Mouse (Mus musculus) ES-E14 (cell line): ENCODE measurements at regions not wholly inside any gene's neighbourhood (a gene's known extent, or its start where the extent isn't known, plus 50 kb on each side); places are given as distances from the start of the nearest gene placed in this dataset.

ENCODE experiments used
- DNase-seq: peaks from one replicate; pipeline ENCODE4 v3.0.0-alpha.2; 2013; ENCODE audit warnings: low read depth, low spot score
- H3K27ac ChIP-seq: 2 replicates; pipeline ENCODE4 v1.5.1; 2012; ENCODE audit warnings: low read depth, mild to moderate bottlenecking, low read length, moderate library complexity, mixed read lengths; ENCODE audit not compliant: poor library complexity, insufficient read depth, severe bottlenecking
- H3K36me3 ChIP-seq: 2 replicates; pipeline ENCODE4 v1.6.1; 2012; ENCODE audit warnings: mild to moderate bottlenecking, low read length, moderate library complexity, mixed read lengths; ENCODE audit not compliant: control insufficient read depth, poor library complexity, insufficient read depth, severe bottlenecking
- H3K4me1 ChIP-seq, 2 experiments: fragments of 150-350 bp in 1 of 2; sonication (generic) in 1 of 2; 2 replicates each; pipeline ENCODE4 v1.6.1; 2012; ENCODE audit warnings: low read length in 2 of 2, mild to moderate bottlenecking in 1 of 2, mixed read lengths in 1 of 2; ENCODE audit not compliant: control insufficient read depth in 2 of 2, insufficient read depth in 2 of 2, poor library complexity in 1 of 2
- H3K4me3 ChIP-seq, 2 experiments: fragments of 150-350 bp in 1 of 2; sonication (generic) in 1 of 2; 2 replicates each; pipeline ENCODE4 v1.5.1; 2012; ENCODE audit warnings: low read length in 2 of 2, low read depth in 1 of 2, mild to moderate bottlenecking in 1 of 2, mixed read lengths in 1 of 2; ENCODE audit not compliant: insufficient read depth in 1 of 2, poor library complexity in 1 of 2, severe bottlenecking in 1 of 2
- H3K9ac ChIP-seq: 2 replicates; pipeline ENCODE4 v1.6.1; 2012; ENCODE audit warnings: low read depth, mild to moderate bottlenecking, low read length, mixed read lengths; ENCODE audit not compliant: poor library complexity, insufficient read depth, severe bottlenecking
- H3K9me3 ChIP-seq: fragments of 150-350 bp; sonication (generic); 2 replicates; pipeline ENCODE4 v1.6.1; 2012; ENCODE audit warnings: low read depth, mild to moderate bottlenecking, low read length; ENCODE audit not compliant: control insufficient read depth, insufficient read depth
- CHD2 ChIP-seq: IDR thresholded peaks from 2 replicates; pipeline ENCODE4 v1.6.1; 2014; ENCODE audit warnings: mild to moderate bottlenecking, low read depth, low read length, inconsistent platforms
- HCFC1 ChIP-seq: IDR thresholded peaks from 2 replicates; pipeline ENCODE4 v1.6.1; 2012; ENCODE audit warnings: low read length, inconsistent platforms, borderline replicate concordance; ENCODE audit not compliant: insufficient read depth
- MAFK ChIP-seq: IDR thresholded peaks from 2 replicates; pipeline ENCODE4 v1.6.1; 2014; ENCODE audit warnings: mild to moderate bottlenecking, low read depth, low read length, inconsistent platforms; ENCODE audit not compliant: insufficient read depth
- ZC3H11A ChIP-seq: IDR thresholded peaks from 2 replicates; pipeline ENCODE4 v1.6.1; 2012; ENCODE audit warnings: low read depth, mild to moderate bottlenecking, inconsistent platforms, low read length, borderline replicate concordance
- ZNF384 ChIP-seq: IDR thresholded peaks from 2 replicates; pipeline ENCODE4 v1.6.1; 2012; ENCODE audit warnings: low read depth, low read length, inconsistent platforms
- in situ Hi-C, 2 experiments: fragments of 600-800 bp; cut with MboI; formaldehyde crosslinking; loops; one replicate each; pipeline ENCODE4 v1.15.1; 2025; ENCODE audit warnings: low sequenced_read_pairs in 2 of 2, inconsistent platforms in 1 of 2; ENCODE audit not compliant: unreplicated experiment in 2 of 2

GRCm38 (mm10) chr14:102906826-102907225 lies 75.6 kb downstream of the Kctd12 start:
- no peaks in the 10 kb centered on the region for H3K9me3 ChIP-seq
- no peak overlapping the region for H3K9ac ChIP-seq
- no peak overlapping the region for H3K4me3 ChIP-seq
- DNase-seq: no peak
- H3K36me3 ChIP-seq: no peaks in the 10 kb centered on the region
- H3K4me1 ChIP-seq: no peaks in the 10 kb centered on the region
- TF ChIP-seq ZC3H11A (no peak), ZNF384 (no peak), CHD2 (no peak), HCFC1 (no peak), MAFK (no peak)
- in situ Hi-C loops: no loop called here
- H3K27ac ChIP-seq: no peak overlapping the region

- Histone ChIP-seq H3K9ac (no peak overlapping the region), H3K9me3 (no peaks in the 10 kb centered on the region), H3K36me3 (no peaks in the 10 kb centered on the region), H3K4me3 (no peak overlapping the region), H3K4me1 (no peaks in the 10 kb centered on the region), H3K27ac (no peak overlapping the region)
- in situ Hi-C loops: no loop called here
- DNase-seq: no peak
- TF ChIP-seq MAFK: no peak
- no peak for TF ChIP-seq ZC3H11A
- TF ChIP-seq CHD2: no peak
- TF ChIP-seq ZNF384: no peak
- TF ChIP-seq HCFC1: no peak
Measured at GRCm38 (mm10) chr14:102906286-102906685, 76.2 kb downstream of the Kctd12 start.

- TF ChIP-seq HCFC1 (no peak), ZNF384 (no peak), MAFK (no peak), ZC3H11A (no peak), CHD2 (no peak)
- H3K27ac ChIP-seq: no peak overlapping the region
- no peaks in the 10 kb centered on the region for H3K4me1 ChIP-seq
- in situ Hi-C loops: no loop called here
- no peaks in the 10 kb centered on the region for H3K9me3 ChIP-seq
- no peak overlapping the region for H3K9ac ChIP-seq
- H3K4me3 ChIP-seq: no peak overlapping the region
- no peak for DNase-seq
- no peaks in the 10 kb centered on the region for H3K36me3 ChIP-seq
Measured at GRCm38 (mm10) chr14:102902906-102903305, 79.5 kb downstream of the Kctd12 start.

GRCm38 (mm10) chr14:102902236-102902635 lies 80.2 kb downstream of the Kctd12 start:
- DNase-seq: no peak
- Histone ChIP-seq H3K27ac (no peak overlapping the region), H3K9ac (no peak overlapping the region), H3K9me3 (no peaks in the 10 kb centered on the region), H3K36me3 (no peaks in the 10 kb centered on the region), H3K4me3 (no peak overlapping the region), H3K4me1 (no peaks in the 10 kb centered on the region)
- in situ Hi-C loops: no loop called here
- no peak for TF ChIP-seq HCFC1
- no peak for TF ChIP-seq ZC3H11A
- no peak for TF ChIP-seq MAFK
- TF ChIP-seq CHD2: no peak
- TF ChIP-seq ZNF384: no peak

- Histone ChIP-seq H3K27ac (no peak overlapping the region), H3K9ac (no peak overlapping the region), H3K4me1 (no peaks in the 10 kb centered on the region), H3K4me3 (no peak overlapping the region), H3K36me3 (no peaks in the 10 kb centered on the region), H3K9me3 (no peaks in the 10 kb centered on the region)
- in situ Hi-C loops: no loop called here
- TF ChIP-seq ZNF384: no peak
- TF ChIP-seq HCFC1: no peak
- no peak for TF ChIP-seq MAFK
- TF ChIP-seq ZC3H11A: no peak
- TF ChIP-seq CHD2: no peak
- DNase-seq: no peak
Measured at GRCm38 (mm10) chr14:102898445-102898844, 84.0 kb downstream of the Kctd12 start.
